Mouse (Mus musculus): ENCODE measurements around the gene Krtap3-3. TPM values are rescaled to one million over a fixed set of nuclear protein-coding genes. Genes with fewer than 3 reads are reported as not detected.

Krtap3-3 gene
- total RNA-seq (2023): not detected

DNA sequence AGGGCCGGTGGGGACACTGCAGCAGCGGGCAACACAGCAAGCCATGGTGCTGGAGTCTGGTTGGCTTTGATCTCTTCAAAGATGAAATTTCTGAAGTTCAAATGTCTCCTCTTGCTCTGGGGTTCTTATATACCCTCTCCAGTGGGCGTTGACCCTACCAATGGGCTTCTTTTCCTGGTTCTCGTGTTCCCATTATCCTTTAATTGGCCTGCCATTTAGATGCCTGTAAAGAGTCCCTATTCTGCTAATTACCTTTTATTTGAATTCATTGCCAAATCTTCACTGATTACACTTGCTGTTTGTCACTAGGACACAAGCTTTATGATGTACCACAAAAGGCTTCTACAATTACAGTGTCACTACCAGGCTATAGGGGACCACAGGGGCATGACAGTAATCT, at the start of gene Krtap3-3:
Gene Krtap3-3 (minus strand): TSS at position 101 of the 400 bp plus-strand sequence.

DNA sequence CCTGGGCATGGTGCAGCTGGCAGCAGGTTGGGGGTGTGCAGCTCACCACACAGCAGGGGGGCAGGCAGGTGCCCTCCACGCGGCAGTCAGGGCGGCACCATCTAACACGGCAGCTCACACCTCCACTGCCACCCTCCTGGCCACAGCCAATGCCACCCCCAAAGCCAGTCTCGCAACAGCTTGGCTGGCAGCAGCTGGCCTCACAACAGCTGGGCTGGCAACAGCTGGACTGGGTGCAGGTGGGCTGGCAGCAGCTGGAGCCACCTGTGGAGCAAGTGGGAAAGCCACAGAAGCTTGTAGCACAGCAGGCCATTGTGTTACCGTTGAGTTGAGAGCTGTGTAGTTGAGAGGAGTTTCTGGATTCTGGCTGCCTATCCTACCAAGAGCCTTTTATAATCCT, 47.1 kb upstream of the Krtap3-3 start, which contains the start of gene Krtap9-3:
Gene Krtap9-3 (minus strand): TSS at position 364 of the 400 bp plus-strand sequence.

DNA sequence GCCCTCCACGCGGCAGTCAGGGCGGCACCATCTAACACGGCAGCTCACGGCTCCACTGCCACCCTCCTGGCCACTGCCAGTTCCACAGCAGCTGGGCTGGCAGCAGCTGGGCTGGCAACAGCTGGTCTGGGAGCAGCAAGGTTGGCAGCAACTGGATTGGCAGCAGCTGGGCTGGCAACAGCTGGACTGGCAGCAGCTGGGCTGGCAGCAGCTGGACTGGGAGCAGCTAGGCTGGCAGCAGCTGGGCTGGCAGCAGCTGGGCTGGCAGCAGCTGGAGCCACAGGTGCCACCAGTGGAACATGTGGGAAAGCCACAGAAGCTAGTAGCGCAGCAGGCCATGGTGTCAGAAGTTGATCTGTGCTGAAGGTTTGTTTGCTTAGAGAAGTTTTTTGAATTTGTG, 40.3 kb upstream of the Krtap3-3 start, which contains the start of gene Krtap1-3:
Gene Krtap1-3 (minus strand): TSS at position 359 of the 400 bp plus-strand sequence.

DNA sequence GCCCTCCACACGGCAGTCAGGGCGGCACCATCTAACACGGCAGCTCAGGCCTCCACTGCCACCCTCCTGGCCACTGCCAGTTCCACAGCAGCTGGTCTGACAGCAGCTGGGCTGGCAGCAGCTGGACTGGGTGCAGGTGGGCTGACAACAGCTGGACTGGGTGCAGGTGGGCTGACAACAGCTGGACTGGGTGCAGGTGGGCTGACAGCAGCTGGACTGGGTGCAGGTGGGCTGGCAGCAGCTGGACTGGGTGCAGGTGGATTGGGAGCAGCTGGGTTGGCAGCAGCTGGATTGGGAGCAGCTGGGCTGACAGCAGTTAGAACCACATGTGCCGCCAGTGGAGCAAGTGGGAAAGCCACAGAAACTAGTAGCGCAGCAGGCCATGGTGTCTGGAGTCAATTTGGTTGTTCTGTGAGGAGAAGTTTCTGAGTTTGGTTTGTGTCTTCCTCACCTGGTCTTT, 32.6 kb upstream of the Krtap3-3 start, which contains the start of gene Krtap1-4:
Gene Krtap1-4 (minus strand): TSS at position 410 of the 460 bp plus-strand sequence.

DNA sequence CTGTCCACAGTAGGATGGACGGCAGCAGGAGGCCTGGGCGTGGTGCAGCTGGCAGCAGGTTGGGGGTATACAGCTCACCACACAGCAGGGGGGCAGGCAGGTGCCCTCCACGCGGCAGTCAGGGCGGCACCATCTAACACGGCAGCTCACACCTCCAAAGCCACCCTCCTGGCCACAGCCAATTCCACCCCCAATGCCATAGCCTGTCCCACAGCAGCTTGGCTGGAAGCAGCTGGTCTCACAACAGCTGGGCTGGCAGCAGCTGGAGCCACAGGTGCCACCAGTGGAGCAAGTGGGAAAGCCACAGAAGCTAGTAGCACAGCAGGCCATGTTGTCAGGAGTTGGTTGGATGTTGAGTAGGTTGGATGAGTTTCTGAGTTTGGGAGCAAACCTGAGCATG, 30.0 kb upstream of the Krtap3-3 start, which contains the start of gene Krtap1-5:
Gene Krtap1-5 (minus strand): TSS at position 381 of the 400 bp plus-strand sequence.

DNA sequence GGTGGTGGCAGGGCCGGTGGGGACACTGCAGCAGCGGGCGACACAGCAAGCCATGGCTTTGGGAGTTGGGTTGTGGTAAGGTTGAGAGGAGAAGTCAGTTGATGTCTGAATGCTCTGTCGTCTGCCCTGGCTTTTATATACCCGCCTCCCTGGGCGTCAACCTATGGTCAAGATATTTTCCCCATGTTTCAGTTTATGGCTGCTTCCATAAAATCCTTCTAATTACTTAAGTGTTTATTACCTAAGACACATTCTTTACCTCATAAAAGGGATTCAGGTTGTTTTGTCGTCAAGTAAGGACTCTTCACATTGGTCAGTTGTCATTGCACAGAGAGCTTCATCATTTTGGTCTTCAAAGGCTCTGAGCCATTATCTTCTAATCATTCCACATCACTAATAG, 15.9 kb upstream of the Krtap3-3 start, which contains the start of gene Krtap3-1:
Gene Krtap3-1 (minus strand): TSS at position 101 of the 400 bp plus-strand sequence.

DNA sequence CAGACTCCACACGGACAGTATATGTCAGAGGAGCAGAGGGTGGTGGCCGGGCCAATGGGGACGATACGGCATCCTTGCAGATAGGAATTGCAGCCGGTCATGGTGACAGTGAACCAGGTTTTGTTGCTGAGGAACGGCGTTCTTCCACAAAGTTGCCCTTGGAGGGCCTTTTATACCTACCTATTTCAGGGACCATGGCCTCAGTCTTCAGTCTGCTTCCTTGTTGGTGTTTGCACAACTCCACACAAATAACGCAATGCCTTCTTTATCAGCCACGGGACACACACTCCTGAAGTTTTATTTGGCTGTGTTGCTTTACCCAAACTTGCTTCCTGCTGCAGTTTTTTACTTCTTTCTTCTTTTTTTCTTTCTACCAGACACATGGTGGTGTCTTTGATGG, 8.7 kb upstream of the Krtap3-3 start, which contains the start of gene Gm11939:
Gene Gm11939 (minus strand): TSS at position 101 of the 400 bp plus-strand sequence.

DNA sequence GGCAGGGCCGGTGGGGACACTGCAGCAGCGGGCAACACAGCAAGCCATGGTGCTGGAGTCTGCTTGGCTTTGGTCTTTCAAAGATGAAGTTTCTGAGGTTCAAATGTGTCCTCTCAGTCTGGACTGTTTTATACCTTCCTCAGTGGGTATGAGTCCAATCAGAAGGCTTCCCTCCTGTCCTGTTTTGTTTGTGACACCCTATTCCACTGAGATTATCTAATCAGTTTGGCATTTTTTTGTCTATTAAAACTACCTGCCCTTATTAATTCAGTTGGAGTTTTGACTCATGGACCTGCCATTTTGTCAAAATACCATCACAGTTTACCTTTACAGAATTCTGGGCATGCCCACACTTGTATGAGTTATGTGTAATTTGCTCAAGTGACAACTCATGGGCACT, 6.1 kb upstream of the Krtap3-3 start, which contains the start of gene Krtap3-2:
Gene Krtap3-2 (minus strand): TSS at position 101 of the 400 bp plus-strand sequence.

DNA sequence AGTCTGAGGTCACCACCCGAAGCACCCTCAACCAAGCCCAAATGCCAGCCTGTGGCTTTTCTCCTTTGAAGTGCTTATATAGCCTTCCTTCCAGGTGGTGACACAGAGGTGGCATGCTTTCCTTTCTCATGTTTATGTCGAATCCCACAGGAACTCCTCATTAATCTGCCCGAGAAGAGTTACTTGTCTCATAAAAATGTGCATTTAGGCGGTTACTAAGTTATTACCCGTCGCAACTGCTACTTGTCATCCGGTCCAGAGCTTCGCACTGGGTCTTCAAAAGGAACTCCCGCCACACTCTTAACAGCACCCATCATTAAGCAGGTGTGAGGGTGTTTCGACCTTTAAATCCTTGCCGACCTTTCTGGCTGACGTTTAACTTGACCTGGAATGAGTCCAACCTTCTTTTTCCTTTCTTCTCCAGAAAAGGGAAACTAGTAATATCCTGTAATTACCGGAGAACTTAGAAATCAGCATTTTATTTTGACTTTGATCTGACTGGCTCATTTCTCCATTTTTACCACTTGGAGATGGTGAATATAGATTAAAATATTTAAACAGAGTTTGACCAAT, 29.3 kb downstream of the Krtap3-3 start, which contains the start of gene Krt39:
Gene Krt39 (minus strand): TSS at position 51 of the 573 bp plus-strand sequence.

Other genes starting within 250 kb of the Krtap3-3 start
- not detected for gene Krt25, start 227.9 kb downstream of the Krtap3-3 start, total RNA-seq (2023)
- gene Krt26, start 212.9 kb downstream of the Krtap3-3 start, total RNA-seq (2023): not detected
- not detected for gene Krt27, start 199.8 kb downstream of the Krtap3-3 start, total RNA-seq (2023)
- gene Krt28, start 176.0 kb downstream of the Krtap3-3 start, total RNA-seq (2023): not detected
- gene Krt10, start 161.5 kb downstream of the Krtap3-3 start, total RNA-seq (2023): 1.2 TPM
- not detected for gene Krt12, start 128.6 kb downstream of the Krtap3-3 start, total RNA-seq (2023)
- gene Krt20, start 112.7 kb downstream of the Krtap3-3 start, total RNA-seq (2023): not detected
- not detected for gene Krt23, start 57.7 kb downstream of the Krtap3-3 start, total RNA-seq (2023)
- not detected for gene Krt39, start 29.5 kb downstream of the Krtap3-3 start, total RNA-seq (2023)
- gene Krt40, start 7.7 kb downstream of the Krtap3-3 start, total RNA-seq (2023): not detected
- gene Krtap3-2, start 6.0 kb upstream of the Krtap3-3 start, total RNA-seq (2023): not detected
- gene Gm11939, start 8.6 kb upstream of the Krtap3-3 start, total RNA-seq (2023): not detected
- gene Krtap3-1, start 15.8 kb upstream of the Krtap3-3 start, total RNA-seq (2023): not detected
- gene Krtap1-5, start 30.2 kb upstream of the Krtap3-3 start, total RNA-seq (2023): not detected
- not detected for gene Krtap1-4, start 32.8 kb upstream of the Krtap3-3 start, total RNA-seq (2023)
- not detected for gene Krtap1-3, start 40.5 kb upstream of the Krtap3-3 start, total RNA-seq (2023)
- not detected for gene Krtap9-3, start 47.2 kb upstream of the Krtap3-3 start, total RNA-seq (2023)
- not detected for gene Gm11938, start 52.4 kb upstream of the Krtap3-3 start, total RNA-seq (2023)
- gene Gm11937, start 59.3 kb upstream of the Krtap3-3 start, total RNA-seq (2023): not detected
- gene Krtap2-4, start 64.0 kb upstream of the Krtap3-3 start, total RNA-seq (2023): not detected
- not detected for gene Gm11562, start 69.6 kb upstream of the Krtap3-3 start, total RNA-seq (2023)
- not detected for gene Krtap4-1, start 77.4 kb upstream of the Krtap3-3 start, total RNA-seq (2023)
- gene Krtap4-2, start 84.2 kb upstream of the Krtap3-3 start, total RNA-seq (2023): not detected
- gene Krtap4-7, start 93.2 kb upstream of the Krtap3-3 start, total RNA-seq (2023): not detected
- gene Gm11555, start 99.4 kb upstream of the Krtap3-3 start, total RNA-seq (2023): not detected
- not detected for gene Gm11563, start 108.1 kb upstream of the Krtap3-3 start, total RNA-seq (2023)
- gene Krtap4-6, start 115.1 kb upstream of the Krtap3-3 start, total RNA-seq (2023): not detected
- gene Gm14190, start 139.9 kb upstream of the Krtap3-3 start, total RNA-seq (2023): not detected
- not detected for gene Gm14180, start 183.4 kb upstream of the Krtap3-3 start, total RNA-seq (2023)
- not detected for gene Gm11595, start 222.0 kb upstream of the Krtap3-3 start, total RNA-seq (2023)
- gene Krtap4-8, start 229.8 kb upstream of the Krtap3-3 start, total RNA-seq (2023): not detected
- not detected for gene Krtap4-9, start 234.3 kb upstream of the Krtap3-3 start, total RNA-seq (2023)
- not detected for gene Gm11596, start 242.6 kb upstream of the Krtap3-3 start, total RNA-seq (2023)
- not detected for gene Gm11569, start 248.1 kb upstream of the Krtap3-3 start, total RNA-seq (2023)

Data from CD4-positive naive resting alpha-beta T cell, adult 57 days (primary cell).